ENCODE assay signal across 8 mouse cellular contexts in the genomic region with DNA sequence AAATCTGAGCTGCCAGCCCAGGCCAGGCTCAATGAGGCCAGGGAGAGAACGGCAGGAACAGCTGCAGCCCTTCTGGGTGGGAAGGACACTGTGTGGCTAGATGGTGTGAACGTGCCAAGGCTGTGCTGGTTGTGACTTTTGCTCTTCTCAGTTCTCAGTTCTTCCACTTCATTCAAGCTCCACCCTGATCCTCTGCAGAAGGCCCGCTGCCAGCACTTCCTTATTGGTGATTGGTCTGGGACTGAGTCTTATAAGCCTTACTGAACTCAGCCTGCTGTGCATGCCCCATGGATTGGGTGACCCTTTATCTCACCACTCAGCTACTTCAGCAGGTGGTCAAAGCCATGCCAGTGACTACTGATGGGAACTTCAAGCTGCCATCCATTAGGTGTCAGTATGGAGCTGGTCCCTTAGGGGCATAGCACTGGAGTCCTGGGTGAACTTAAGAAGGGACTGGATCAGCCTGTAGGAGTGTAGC. TPM values are rescaled to one million over a fixed set of nuclear protein-coding genes. Genes with fewer than 3 reads are reported as not detected.
DNase-seq lines count a peak whose midpoint lies in the region; ATAC-seq and TF ChIP-seq lines count a peak whose summit lies in the region.

No protein-coding gene starts in this region.

- H3K4me3 ChIP-seq in heart, embryonic 11.5 days (ENCODE audit: low read depth, low read length), result no peak overlapping the region
- no peak overlapping the region for H3K4me3 ChIP-seq in limb, embryonic 14.5 days (replicated peaks; ENCODE audit: low read length)

- no peak for TF ChIP-seq POLR2A in limb, embryonic 14.5 days (IDR thresholded peaks at IDR 0.05; ENCODE audit: borderline replicate concordance, extremely low read depth, insufficient read depth, insufficient read length)

- peak; percentile 87 for DNase-seq in heart, adult 11 months
- peak; percentile 25 for DNase-seq in A20 (ENCODE audit: low read depth, low spot score)
- DNase-seq in cerebellum, postnatal 10 days, result peak; percentile 55 to 59
- no peak for DNase-seq in limb, embryonic 14.5 days (ENCODE audit: low spot score)
- no peak for DNase-seq in spleen, postnatal 4 days (ENCODE audit: low spot score in 2 of 2)
- DNase-seq in embryo, embryonic 10 days (ENCODE audit: low spot score), result no peak
- DNase-seq in urinary bladder, postnatal 25 days (ENCODE audit: low spot score), result no peak

- 58% methylated on average over 3 of the region's 3 CpGs for WGBS in heart, embryonic 11.5 days (ENCODE audit: insufficient replicate concordance)
- 46% methylated on average over 3 of the region's 3 CpGs for WGBS in limb, embryonic 14.5 days

- no peak for ATAC-seq in heart, embryonic 11.5 days (replicated peaks; ENCODE audit: insufficient number of reproducible peaks, low FRiP score, low TSS enrichment)
- ATAC-seq in limb, embryonic 14.5 days (ENCODE audit: low FRiP score, low read depth), result peak; percentile 77

- no peaks in the 10 kb centered on the region for H3K36me3 ChIP-seq in heart, embryonic 11.5 days (ENCODE audit: control insufficient read depth, insufficient read depth, low read length)
- H3K36me3 ChIP-seq in limb, embryonic 14.5 days (ENCODE audit: control insufficient read depth, insufficient read depth, low read length), result no peaks in the 10 kb centered on the region

- H3K4me2 ChIP-seq in heart, embryonic 11.5 days, result no peak overlapping the region
- no peak overlapping the region for H3K4me2 ChIP-seq in limb, embryonic 14.5 days (replicated peaks; ENCODE audit: low read depth, low read length, severe bottlenecking)

- H3K9ac ChIP-seq in heart, embryonic 11.5 days (ENCODE audit: low read depth, low read length), result no peak overlapping the region
- no peak overlapping the region for H3K9ac ChIP-seq in limb, embryonic 14.5 days (ENCODE audit: low read depth, low read length, severe bottlenecking)

- H3K4me1 ChIP-seq in heart, embryonic 11.5 days (ENCODE audit: control insufficient read depth, insufficient read depth, low read length), result no peaks in the 10 kb centered on the region
- H3K4me1 ChIP-seq in limb, embryonic 14.5 days (ENCODE audit: control insufficient read depth, insufficient read depth, low read length), result no peaks in the 10 kb centered on the region

- no peak overlapping the region for H3K27ac ChIP-seq in heart, embryonic 11.5 days (ENCODE audit: low read depth, low read length)
- H3K27ac ChIP-seq in limb, embryonic 14.5 days (replicated peaks; ENCODE audit: low read depth, low read length), result no peak overlapping the region

- no peaks in the 10 kb centered on the region for H3K9me3 ChIP-seq in heart, embryonic 11.5 days (replicated peaks; ENCODE audit: control insufficient read depth, low read length)
- no peaks in the 10 kb centered on the region for H3K9me3 ChIP-seq in limb, embryonic 14.5 days (ENCODE audit: control insufficient read depth, low read length)

- H3K27me3 ChIP-seq in heart, embryonic 11.5 days (ENCODE audit: control insufficient read depth, insufficient read depth, low read length), result peaks cover 8% of the 10 kb centered on the region
- no peaks in the 10 kb centered on the region for H3K27me3 ChIP-seq in limb, embryonic 14.5 days (ENCODE audit: control insufficient read depth, insufficient read depth, low read length)

RNA-seq across cellular contexts. Expression of a gene that starts 23.6 kb away (rescaled TPM):
- 0.10 and 0.25 TPM in 2 replicates for polyA plus RNA-seq in heart, embryonic 11.5 days (2014; fragmentation: Nextera tagmentation; extraction: Ambion mirVana)
- 0.77 and 0.79 TPM in 2 replicates for polyA plus RNA-seq in limb, embryonic 14.5 days (2012; rRNA removed)
- polyA plus RNA-seq in limb, embryonic 14.5 days (2014; fragmentation: Nextera tagmentation; extraction: Ambion mirVana), result 0.64 and 0.65 TPM in 2 replicates

RNA-seq across cellular contexts. Expression of a gene that starts 43.0 kb away (rescaled TPM):
- polyA plus RNA-seq in heart, embryonic 11.5 days (2014; fragmentation: Nextera tagmentation; extraction: Ambion mirVana), result 59.2 and 68.0 TPM in 2 replicates
- 399 and 527 TPM in 2 replicates for polyA plus RNA-seq in limb, embryonic 14.5 days (2012; rRNA removed)
- 223 and 226 TPM in 2 replicates for polyA plus RNA-seq in limb, embryonic 14.5 days (2014; fragmentation: Nextera tagmentation; extraction: Ambion mirVana)

Comparison
In these comparisons a context has a peak if more than half of its experiments do, and no peak if none do; other contexts are left out.
1. DNase-seq: peak in heart, adult 11 months (single experiment), A20 (single experiment) and cerebellum, postnatal 10 days (2 of 2); none in limb, embryonic 14.5 days (single experiment), spleen, postnatal 4 days (0 of 2), embryo, embryonic 10 days (single experiment) and urinary bladder, postnatal 25 days (single experiment).